Mouse (Mus musculus) hindbrain, embryonic 13.5 days (tissue): Measurements from ENCODE around the gene Galnt18. TPM values are rescaled to one million over a fixed set of nuclear protein-coding genes. Genes with fewer than 3 reads are reported as not detected.

Source experiments
- ATAC-seq: fragments of 200-750 bp; cut with Nextera tagmentation; 2 replicates; pipeline ENCODE4 v1.8.0; 2017; ENCODE audit warnings: moderate TSS enrichment; ENCODE audit not compliant: low FRiP score
- H3K27ac ChIP-seq: fragments of 300-500 bp; sonication (generic); 2 replicates; pipeline ENCODE4 v1.5.1; 2015; ENCODE audit warnings: inconsistent platforms, mild to moderate bottlenecking, moderate library complexity
- H3K27me3 ChIP-seq: fragments of 300-500 bp; sonication (generic); 2 replicates; pipeline ENCODE4 v1.6.1; 2015; ENCODE audit warnings: mild to moderate bottlenecking, inconsistent platforms
- H3K36me3 ChIP-seq: fragments of 300-500 bp; sonication (generic); 2 replicates; pipeline ENCODE4 v1.6.1; 2015; ENCODE audit warnings: mild to moderate bottlenecking, inconsistent platforms
- H3K4me1 ChIP-seq: fragments of 300-500 bp; sonication (generic); replicated peaks from 2 replicates; pipeline ENCODE4 v1.6.1; 2015; ENCODE audit warnings: inconsistent platforms
- H3K4me2 ChIP-seq: fragments of 300-500 bp; sonication (generic); 2 replicates; pipeline ENCODE4 v1.6.1; 2015; ENCODE audit warnings: inconsistent platforms, mild to moderate bottlenecking, moderate library complexity
- H3K4me3 ChIP-seq: fragments of 300-500 bp; sonication (generic); 2 replicates; pipeline ENCODE4 v1.5.1; 2015; ENCODE audit warnings: mild to moderate bottlenecking, inconsistent platforms
- H3K9ac ChIP-seq: fragments of 300-500 bp; sonication (generic); 2 replicates; pipeline ENCODE4 v1.6.1; 2015; ENCODE audit warnings: mild to moderate bottlenecking, inconsistent platforms
- H3K9me3 ChIP-seq: fragments of 300-500 bp; sonication (generic); 2 replicates; pipeline ENCODE4 v1.6.1; 2016; ENCODE audit warnings: inconsistent platforms
- WGBS: fragments of 180-500 bp; shearing (Covaris S2); methylation state at CpG from one replicate; pipeline ENCODE4 v1.1.7; 2015; 5-methylcytosine and 5-hydroxymethylcytosine counted together
- polyA plus RNA-seq: library from polyadenylated mRNA; unstranded; fragments of >200 nt; fragmentation: Nextera tagmentation; extraction: Ambion mirVana; gene quantifications from 2 replicates; pipeline ENCODE4 v1.2.1, GENCODE M21; 2015

Galnt18 gene
- polyA plus RNA-seq, 1 experiment from 2014 or later, result 10.4 TPM

GRCm38 (mm10) chr7:111791347-111791746 is 11.6 kb upstream of the Galnt18 start:
- peaks cover 5% of the 10 kb centered on the region; the same call in 1 of the 2 replicates for H3K4me1 ChIP-seq
- no peak for ATAC-seq
- WGBS, result 22% methylated on average over 6 of the region's 6 CpGs

GRCm38 (mm10) chr7:111787921-111788320 is 8.1 kb upstream of the Galnt18 start:
- H3K27me3 ChIP-seq, result no peaks in the 10 kb centered on the region
- no peak overlapping the region for H3K27ac ChIP-seq
- 88% methylated on average over 2 of the region's 2 CpGs for WGBS
- H3K4me2 ChIP-seq, result no peak overlapping the region
- ATAC-seq, result no peak
- H3K36me3 ChIP-seq, result no peaks in the 10 kb centered on the region
- no peak overlapping the region for H3K9ac ChIP-seq
- no peak overlapping the region for H3K4me3 ChIP-seq
- peaks cover 5% of the 10 kb centered on the region; the same call in 1 of the 2 replicates for H3K4me1 ChIP-seq
- H3K9me3 ChIP-seq, result no peaks in the 10 kb centered on the region

More at GRCm38 (mm10) chr7:111791347-111791746, 11.6 kb upstream of the Galnt18 start:
- H3K27me3 ChIP-seq, result no peaks in the 10 kb centered on the region
- no peak overlapping the region for H3K4me3 ChIP-seq
- H3K9me3 ChIP-seq, result no peaks in the 10 kb centered on the region
- no peak overlapping the region for H3K4me2 ChIP-seq
- H3K36me3 ChIP-seq, result no peaks in the 10 kb centered on the region
- H3K9ac ChIP-seq, result no peak overlapping the region
- no peak overlapping the region for H3K27ac ChIP-seq

GRCm38 (mm10) chr7:111785478-111785877 is 5.7 kb upstream of the Galnt18 start:
- no peak overlapping the region for H3K27ac ChIP-seq
- no peak overlapping the region for H3K4me3 ChIP-seq
- ATAC-seq, result no peak
- H3K9me3 ChIP-seq, result no peaks in the 10 kb centered on the region
- peaks cover 10% of the 10 kb centered on the region; the same call in 1 of the 2 replicates for H3K27me3 ChIP-seq
- 76% methylated on average over 8 of the region's 8 CpGs for WGBS
- no peaks in the 10 kb centered on the region for H3K36me3 ChIP-seq
- no peak overlapping the region for H3K4me2 ChIP-seq
- no peaks in the 10 kb centered on the region for H3K4me1 ChIP-seq
- no peak overlapping the region for H3K9ac ChIP-seq

GRCm38 (mm10) chr7:111782126-111782525 is 2.3 kb upstream of the Galnt18 start:
- 59% methylated on average over 5 of the region's 5 CpGs for WGBS
- Histone ChIP-seq H3K27me3 (peaks cover 25% of the 10 kb centered on the region), H3K4me1 (peaks cover 20% of the 10 kb centered on the region), H3K4me3 (no peak overlapping the region), H3K9ac (no peak overlapping the region), H3K9me3 (no peaks in the 10 kb centered on the region), H3K27ac (no peak overlapping the region), H3K4me2 (no peak overlapping the region), H3K36me3 (no peaks in the 10 kb centered on the region)
- no peak for ATAC-seq

GRCm38 (mm10) chr7:111781316-111781715 is 1.5 kb upstream of the Galnt18 start:
- Histone ChIP-seq H3K36me3 (no peaks in the 10 kb centered on the region), H3K9me3 (no peaks in the 10 kb centered on the region), H3K9ac (no peak overlapping the region), H3K27me3 (peaks cover 25% of the 10 kb centered on the region), H3K4me2 (no peak overlapping the region), H3K4me3 (no peak overlapping the region), H3K4me1 (peaks cover 25% of the 10 kb centered on the region), H3K27ac (no peak overlapping the region)
- ATAC-seq, result no peak
- 92% methylated on average over 6 of the region's 6 CpGs for WGBS

- peak overlapping the region; percentile 54 for H3K4me3 ChIP-seq
- peak overlapping the region; percentile 97 for H3K4me2 ChIP-seq
- WGBS, result 16% methylated on average over 27 of the region's 27 CpGs
- H3K36me3 ChIP-seq, result no peaks in the 10 kb centered on the region
- H3K27me3 ChIP-seq, result peaks cover 25% of the 10 kb centered on the region
- no peaks in the 10 kb centered on the region for H3K9me3 ChIP-seq
- peak; percentile 26; the same call in 1 of the 2 replicates for ATAC-seq
- peaks cover 28% of the 10 kb centered on the region for H3K4me1 ChIP-seq
- H3K9ac ChIP-seq, result peak overlapping the region; percentile 72
- no peak overlapping the region for H3K27ac ChIP-seq
These were observed 831 bp downstream of the Galnt18 start for GRCm38 (mm10) chr7:111778789-111779503.

GRCm38 (mm10) chr7:111778212-111778611 is 1.6 kb downstream of the Galnt18 start:
- peak overlapping the region; percentile 97 for H3K4me2 ChIP-seq
- peaks cover 28% of the 10 kb centered on the region for H3K4me1 ChIP-seq
- no peak overlapping the region for H3K27ac ChIP-seq
- 86% methylated on average over 7 of the region's 7 CpGs for WGBS
- no peak for ATAC-seq
- peaks cover 25% of the 10 kb centered on the region for H3K27me3 ChIP-seq
- no peaks in the 10 kb centered on the region for H3K36me3 ChIP-seq
- no peaks in the 10 kb centered on the region for H3K9me3 ChIP-seq
- H3K9ac ChIP-seq, result peak overlapping the region; percentile 72
- H3K4me3 ChIP-seq, result peak overlapping the region; percentile 54

- Histone ChIP-seq H3K4me3 (peak overlapping the region; percentile 54; the same call in 1 of the 2 replicates), H3K9me3 (no peaks in the 10 kb centered on the region), H3K4me2 (peak overlapping the region; percentile 97), H3K27me3 (peaks cover 25% of the 10 kb centered on the region), H3K9ac (no peak overlapping the region), H3K36me3 (no peaks in the 10 kb centered on the region), H3K4me1 (peaks cover 28% of the 10 kb centered on the region), H3K27ac (no peak overlapping the region)
- no peak for ATAC-seq
- WGBS, result 97% methylated on average over 2 of the region's 2 CpGs
These were observed 2.6 kb downstream of the Galnt18 start for GRCm38 (mm10) chr7:111777186-111777585.

- Histone ChIP-seq H3K36me3 (no peaks in the 10 kb centered on the region), H3K4me2 (peak overlapping the region; percentile 97), H3K4me1 (peaks cover 28% of the 10 kb centered on the region), H3K27ac (no peak overlapping the region), H3K27me3 (peaks cover 20% of the 10 kb centered on the region), H3K9ac (no peak overlapping the region), H3K4me3 (no peak overlapping the region), H3K9me3 (no peaks in the 10 kb centered on the region)
- WGBS, result 71% methylated on average over 7 of the region's 7 CpGs
- no peak for ATAC-seq
These were observed 3.6 kb downstream of the Galnt18 start for GRCm38 (mm10) chr7:111776160-111776559.

GRCm38 (mm10) chr7:111772398-111772797 is 7.4 kb downstream of the Galnt18 start:
- Histone ChIP-seq H3K4me3 (no peak overlapping the region), H3K4me2 (no peak overlapping the region), H3K9me3 (no peaks in the 10 kb centered on the region), H3K4me1 (peaks cover 8% of the 10 kb centered on the region; the same call in 1 of the 2 replicates), H3K9ac (no peak overlapping the region), H3K27ac (no peak overlapping the region), H3K27me3 (peaks cover 3% of the 10 kb centered on the region; the same call in 1 of the 2 replicates), H3K36me3 (no peaks in the 10 kb centered on the region)
- WGBS, result 84% methylated on average over 2 of the region's 2 CpGs
- ATAC-seq, result no peak

GRCm38 (mm10) chr7:111771251-111771801 is 8.5 kb downstream of the Galnt18 start:
- Histone ChIP-seq H3K27me3 (no peaks in the 10 kb centered on the region), H3K36me3 (no peaks in the 10 kb centered on the region), H3K27ac (no peak overlapping the region), H3K9ac (no peak overlapping the region), H3K4me2 (no peak overlapping the region), H3K9me3 (no peaks in the 10 kb centered on the region), H3K4me3 (no peak overlapping the region), H3K4me1 (peaks cover 5% of the 10 kb centered on the region)
- WGBS, result 84% methylated on average over 8 of the region's 8 CpGs
- no peak for ATAC-seq

- no peak for ATAC-seq
- Histone ChIP-seq H3K9me3 (no peaks in the 10 kb centered on the region), H3K27me3 (no peaks in the 10 kb centered on the region), H3K4me3 (no peak overlapping the region), H3K4me2 (no peak overlapping the region), H3K9ac (no peak overlapping the region), H3K27ac (no peak overlapping the region), H3K36me3 (no peaks in the 10 kb centered on the region), H3K4me1 (peaks cover 6% of the 10 kb centered on the region; the same call in 1 of the 2 replicates)
- WGBS, result 82% methylated on average over 3 of the region's 3 CpGs
These were observed 9.2 kb downstream of the Galnt18 start for GRCm38 (mm10) chr7:111770585-111770984.
